Mouse (Mus musculus) kidney, adult 2 months (tissue): ENCODE results near the gene Cep97.

Experiments
- CTCF ChIP-seq: fragments of 200-500 bp; conservative IDR thresholded peaks from 2 replicates; pipeline ENCODE4 v1.5.1; 2011; ENCODE audit warnings: low read depth, mild to moderate bottlenecking, control low read depth, low read length, moderate library complexity, mixed read lengths; ENCODE audit not compliant: insufficient read depth, insufficient read length
- POLR2A ChIP-seq: fragments of 200-500 bp; IDR thresholded peaks from one replicate; pipeline ENCODE4 v1.6.1; 2011; ENCODE audit warnings: low read depth, low read length, control low read depth

DNA sequence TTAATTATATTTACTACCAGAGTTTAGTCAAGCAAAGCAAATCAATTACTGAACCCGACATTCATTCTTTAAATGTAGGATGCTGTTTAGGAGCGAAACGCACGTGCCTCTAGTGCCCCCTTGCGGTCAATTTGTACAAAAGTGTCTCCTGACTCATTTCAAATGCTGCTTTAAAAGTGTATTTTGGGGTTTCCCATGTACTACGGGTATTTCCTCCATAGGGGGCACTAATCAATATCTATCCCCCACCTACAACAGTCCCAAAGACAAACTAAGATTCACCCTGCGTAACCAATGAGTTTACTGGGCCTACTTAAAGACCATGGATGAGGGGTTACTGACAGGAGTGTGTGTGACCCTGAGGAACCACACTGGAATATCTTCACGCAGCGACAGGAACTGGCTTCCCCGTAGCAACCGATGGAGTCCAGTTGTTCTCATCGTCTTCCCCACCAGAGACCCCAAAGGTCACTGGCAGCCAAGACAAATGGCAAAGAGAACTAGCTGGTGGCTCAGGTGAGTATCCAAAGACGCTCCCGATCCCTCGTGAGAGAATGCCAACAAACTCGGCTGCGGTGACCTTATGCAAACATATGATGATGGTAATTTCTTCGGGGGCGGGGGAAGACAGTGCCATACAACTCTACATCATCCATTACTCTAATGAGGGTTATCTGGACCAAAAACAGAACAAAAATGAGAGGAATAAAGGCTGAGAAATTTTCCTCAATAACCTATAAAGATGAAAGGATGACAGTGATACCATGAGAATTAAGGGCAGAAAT lies 81.5 kb downstream of the Cep97 start:
- TF ChIP-seq CTCF = peak; percentile 90
- TF ChIP-seq POLR2A = no peak
